Mouse (Mus musculus): ENCODE results near the gene Gm4787.
"Not testable (repeated sequence)": the region's sequence is repeated elsewhere in the genome, so short reads cannot be mapped to it uniquely, and the experiment has no call there.

The Gm4787 gene

DNA sequence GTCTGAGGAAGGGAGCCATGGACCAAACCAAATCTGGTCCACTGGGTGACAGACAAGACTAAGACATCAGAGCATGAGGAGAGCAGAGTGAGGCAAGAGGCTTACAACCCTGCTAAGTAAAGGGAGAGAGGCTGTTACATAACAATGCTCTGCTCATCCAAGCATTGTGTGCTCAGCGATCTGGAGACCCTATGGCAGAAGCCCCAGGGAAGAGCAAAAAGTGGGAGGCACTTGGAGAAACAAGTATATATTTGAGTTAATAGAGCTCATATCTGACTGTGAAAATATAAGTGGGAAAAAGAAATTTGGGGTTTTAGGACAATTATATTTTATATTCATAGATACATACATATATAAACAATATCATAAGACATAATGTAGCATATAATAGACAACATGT lies at the start of gene Gm4787:
TSS of gene Gm4787 (minus strand) at position 101 of the 400 bp plus-strand sequence.
- DNase-seq (ENCODE audit: low read depth, low spot score): not testable (repeated sequence)

DNA sequence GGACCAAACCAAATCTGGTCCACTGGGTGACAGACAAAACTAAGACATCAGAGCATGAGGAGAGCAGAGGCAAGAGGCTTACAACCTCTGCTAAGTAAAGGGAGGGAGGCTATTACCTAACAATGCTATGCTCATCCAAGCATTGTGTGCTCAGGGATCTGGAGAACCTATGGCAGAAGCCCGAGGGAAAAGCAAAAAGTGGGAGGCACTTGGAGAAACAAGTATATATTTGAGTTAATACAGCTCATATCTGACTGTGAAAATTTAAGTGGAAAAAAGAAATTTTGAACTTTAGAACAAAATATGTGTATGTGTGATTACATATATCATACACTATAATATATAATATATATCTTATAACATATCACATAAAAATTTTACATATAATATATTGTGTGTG lies 42.6 kb upstream of the Gm4787 start, which contains the start of gene Adam4:
TSS of gene Adam4 (minus strand) at position 101 of the 400 bp plus-strand sequence.
- DNase-seq (ENCODE audit: low read depth, low spot score): no peak

DNA sequence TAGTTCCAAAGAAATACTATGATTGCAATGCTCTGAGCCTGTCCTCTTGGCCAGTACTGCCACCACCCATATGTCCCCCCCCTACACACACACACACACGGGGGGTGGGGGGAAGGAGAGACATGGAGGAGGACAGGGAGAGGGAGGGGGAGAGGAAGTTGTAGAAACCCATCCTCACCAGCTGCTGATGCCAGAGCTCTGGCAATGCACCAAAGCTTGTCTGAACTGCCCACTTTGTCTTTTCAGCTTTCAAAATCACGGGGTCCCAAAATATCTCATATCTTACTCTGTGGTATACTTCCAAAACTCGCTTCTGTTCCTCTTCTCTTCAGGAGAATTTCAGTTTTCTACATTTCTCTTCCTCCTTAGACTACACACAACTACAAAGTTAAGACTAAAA lies 33.9 kb upstream of the Gm4787 start:
- no peak for DNase-seq (ENCODE audit: low read depth, low spot score)

GRCm38 (mm10) chr12:81408966-81409365 lies 29.7 kb upstream of the Gm4787 start:
- DNase-seq (ENCODE audit: low read depth, low spot score): no peak

GRCm38 (mm10) chr12:81402187-81402586 lies 22.9 kb upstream of the Gm4787 start:
- DNase-seq (ENCODE audit: low read depth, low spot score): peak; percentile 69

GRCm38 (mm10) chr12:81333841-81334240 lies 45.4 kb downstream of the Gm4787 start:
- DNase-seq (ENCODE audit: low read depth, low spot score): no peak

DNA sequence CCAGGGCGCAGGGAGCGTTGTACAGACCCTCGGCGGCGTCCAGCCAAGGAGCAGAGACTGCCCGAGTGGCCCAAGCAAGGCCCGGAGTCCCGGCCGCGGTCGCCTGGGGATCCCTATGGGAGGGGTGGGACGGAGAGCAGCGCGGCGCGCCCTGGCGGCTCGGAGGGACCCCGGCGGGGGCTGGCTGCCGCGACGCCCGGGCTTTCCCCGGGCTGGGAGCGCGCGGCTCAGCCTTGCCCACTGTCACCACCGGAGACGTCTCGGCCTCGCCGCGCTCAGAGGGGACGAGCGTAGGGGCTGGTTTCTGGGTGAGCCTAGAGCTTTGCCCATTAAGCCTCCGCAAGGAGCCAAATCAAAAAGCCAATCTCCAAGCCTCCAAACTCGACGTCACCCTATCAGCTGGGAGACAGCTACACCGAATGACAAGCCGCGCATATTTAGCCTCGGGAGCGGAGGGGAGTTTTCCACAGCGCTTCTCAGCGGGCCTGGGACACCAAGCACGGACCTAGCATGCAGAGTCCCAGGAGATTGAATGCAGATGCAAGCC lies 46.3 kb downstream of the Gm4787 start, which contains the start of gene Slc8a3:
TSS of gene Slc8a3 (minus strand) at position 306 of the 547 bp plus-strand sequence.
- peak; percentile 37 for DNase-seq (ENCODE audit: low read depth, low spot score)

- DNase-seq (ENCODE audit: low read depth, low spot score): peak; percentile 14
Measured at GRCm38 (mm10) chr12:81331937-81332874, 47.1 kb downstream of the Gm4787 start.

GRCm38 (mm10) chr12:81331046-81331638 lies 48.1 kb downstream of the Gm4787 start:
- no peak for DNase-seq (ENCODE audit: low read depth, low spot score)
